Mouse (Mus musculus) left cerebral cortex, adult 18-20 months (tissue): Measurements from ENCODE around the gene Tanc1. TPM values are rescaled to one million over a fixed set of nuclear protein-coding genes. Genes with fewer than 3 reads are reported as not detected.
"Not testable (repeated sequence)": the region's sequence is repeated elsewhere in the genome, so short reads cannot be mapped to it uniquely, and the experiment has no call there.

Experiments used
- DNase-seq, 2 experiments: peaks; one replicate each; pipeline ENCODE4 v3.0.0; 2021 to 2022; ENCODE audit warnings: low spot score in 2 of 2, mixed read lengths in 1 of 2
- total RNA-seq, 2 experiments: library from RNA; stranded (reverse); gene quantifications; 2 replicates each; pipeline ENCODE4 v1.2.3; 2021

The Tanc1 gene
- total RNA-seq, 2 experiments from 2014 or later = 25.2 to 26.7 TPM

- no peak for DNase-seq
Observed at GRCm38 (mm10) chr2:59820088-59820487, 208.2 kb downstream of the Tanc1 start.

- DNase-seq = no peak
Observed at GRCm38 (mm10) chr2:59821044-59821443, 209.2 kb downstream of the Tanc1 start.

- no peak for DNase-seq
Observed at GRCm38 (mm10) chr2:59824289-59824688, 212.4 kb downstream of the Tanc1 start.

- DNase-seq = no peak
Observed at GRCm38 (mm10) chr2:59825380-59825779, 213.5 kb downstream of the Tanc1 start.

- no peak for DNase-seq
Observed at GRCm38 (mm10) chr2:59828103-59828655, 216.3 kb downstream of the Tanc1 start.

GRCm38 (mm10) chr2:59828777-59829508 is 217.1 kb downstream of the Tanc1 start:
- no peak for DNase-seq

GRCm38 (mm10) chr2:59829718-59830117 is 217.9 kb downstream of the Tanc1 start:
- DNase-seq = no peak

GRCm38 (mm10) chr2:59830151-59830550 is 218.3 kb downstream of the Tanc1 start:
- no peak for DNase-seq

- no peak for DNase-seq
Observed at GRCm38 (mm10) chr2:59830940-59831339, 219.1 kb downstream of the Tanc1 start.

GRCm38 (mm10) chr2:59831831-59832230 is 220.0 kb downstream of the Tanc1 start:
- DNase-seq = no peak

- DNase-seq = no peak
Observed at GRCm38 (mm10) chr2:59838825-59839224, 227.0 kb downstream of the Tanc1 start.

- no peak for DNase-seq
Observed at GRCm38 (mm10) chr2:59839755-59840154, 227.9 kb downstream of the Tanc1 start.

GRCm38 (mm10) chr2:59840191-59840590 is 228.3 kb downstream of the Tanc1 start:
- no peak for DNase-seq

- no peak for DNase-seq
Observed at GRCm38 (mm10) chr2:59841189-59841939, 229.5 kb downstream of the Tanc1 start.

GRCm38 (mm10) chr2:59841944-59842343 is 230.1 kb downstream of the Tanc1 start:
- no peak for DNase-seq

GRCm38 (mm10) chr2:59842556-59843008 is 230.7 kb downstream of the Tanc1 start:
- no peak for DNase-seq

GRCm38 (mm10) chr2:59843156-59843555 is 231.3 kb downstream of the Tanc1 start:
- DNase-seq = no peak

GRCm38 (mm10) chr2:59843848-59844247 is 232.0 kb downstream of the Tanc1 start:
- no peak for DNase-seq

GRCm38 (mm10) chr2:59851885-59852284 is 240.0 kb downstream of the Tanc1 start:
- not testable (repeated sequence) for DNase-seq

GRCm38 (mm10) chr2:59852916-59853315 is 241.1 kb downstream of the Tanc1 start:
- DNase-seq = no peak

GRCm38 (mm10) chr2:59853543-59853942 is 241.7 kb downstream of the Tanc1 start:
- DNase-seq = no peak

GRCm38 (mm10) chr2:59854363-59854762 is 242.5 kb downstream of the Tanc1 start:
- DNase-seq = peak in 1 of 2 experiments; percentile 16
